Mouse (Mus musculus) bone marrow, adult 2 months (tissue): ENCODE results near the gene Kcnq5. TPM values are rescaled to one million over a fixed set of nuclear protein-coding genes. Genes with fewer than 3 reads are reported as not detected.
"Not testable (repeated sequence)": the region's sequence is repeated elsewhere in the genome, so short reads cannot be mapped to it uniquely, and the experiment has no call there.

ENCODE experiments used
- H3K27ac ChIP-seq: fragments of 200-500 bp; 2 replicates; pipeline ENCODE4 v1.5.1; 2012; ENCODE audit warnings: low read depth, mild to moderate bottlenecking, control low read depth, inconsistent platforms, low read length; ENCODE audit not compliant: control insufficient read depth, poor library complexity, insufficient read depth
- H3K4me1 ChIP-seq: fragments of 200-500 bp; 2 replicates; pipeline ENCODE4 v1.6.1; 2011; ENCODE audit warnings: low read length; ENCODE audit not compliant: control insufficient read depth, insufficient read depth
- H3K4me3 ChIP-seq: fragments of 200-500 bp; replicated peaks from 2 replicates; pipeline ENCODE3; 2011; ENCODE audit warnings: mild to moderate bottlenecking, low read depth, low read length, control low read depth; ENCODE audit not compliant: control insufficient read depth
- CTCF ChIP-seq: fragments of 200-500 bp; IDR thresholded peaks from 2 replicates; pipeline ENCODE4 v1.5.1; 2011; ENCODE audit warnings: low read length, control low read depth; ENCODE audit not compliant: control insufficient read depth, insufficient read depth
- POLR2A ChIP-seq: fragments of 200-500 bp; IDR thresholded peaks from 2 replicates; pipeline ENCODE4 v1.6.1; 2011; ENCODE audit warnings: low read depth, mild to moderate bottlenecking, control low read depth, low read length, borderline replicate concordance; ENCODE audit not compliant: control insufficient read depth
- WGBS: fragments of 180-500 bp; shearing (Covaris S2); methylation state at CpG from one replicate; pipeline ENCODE4 v1.1.7; 2018; 5-methylcytosine and 5-hydroxymethylcytosine counted together
- polyA plus RNA-seq: library from polyadenylated mRNA; stranded (reverse); fragments of >200 nt; gene quantifications from 2 replicates; pipeline ENCODE4 v1.2.4, GENCODE M21; 2011; ENCODE audit warnings: low replicate concordance; ENCODE audit not compliant: missing spikeins, insufficient read depth, insufficient read length

Kcnq5 gene
- polyA plus RNA-seq, 1 experiment: 5.0 TPM

DNA sequence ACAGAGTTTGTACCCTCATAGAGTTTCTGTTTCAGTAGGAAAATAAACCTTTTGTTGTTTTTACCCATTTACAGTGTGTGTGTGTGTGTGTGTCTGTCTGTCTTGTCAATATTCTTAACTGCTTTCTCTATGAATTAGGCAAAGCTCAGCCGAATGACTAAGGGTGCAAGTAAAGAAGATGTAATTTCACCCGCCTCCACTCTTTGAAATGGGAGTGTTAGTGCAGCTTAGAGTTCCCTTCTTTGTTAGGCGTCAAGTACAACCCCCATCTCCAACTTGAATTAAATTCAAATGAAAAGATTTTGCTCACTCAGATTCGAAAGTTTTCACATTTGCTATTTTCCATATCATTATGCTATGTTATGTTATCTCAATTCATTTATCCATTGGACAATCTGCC is 361.1 kb downstream of the Kcnq5 start:
- no peak for TF ChIP-seq CTCF
- TF ChIP-seq POLR2A: no peak
- 76% methylated on average over 4 of the region's 4 CpGs for WGBS
- Histone ChIP-seq H3K27ac (no peak overlapping the region), H3K4me3 (no peak overlapping the region), H3K4me1 (no peaks in the 10 kb centered on the region; the same call in 1 of the 2 replicates)

DNA sequence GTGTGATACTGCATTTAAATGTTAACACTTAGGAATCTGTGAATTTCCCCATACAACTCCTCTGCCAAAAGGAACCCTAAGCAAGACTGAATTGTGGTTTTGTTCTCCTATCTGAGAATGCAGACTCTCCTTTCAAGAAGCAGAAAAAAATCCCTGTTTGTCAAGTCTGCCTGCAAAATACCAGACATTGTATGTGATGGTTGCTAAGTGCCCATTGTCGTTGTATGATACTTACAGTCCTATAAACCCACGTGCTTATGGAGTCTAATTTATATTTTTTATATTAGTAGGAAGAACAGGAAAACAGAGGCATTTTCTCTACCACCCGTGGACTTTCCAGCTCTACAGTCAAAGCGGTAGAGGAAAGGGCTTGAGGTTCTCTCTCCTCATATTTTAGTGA is 367.9 kb downstream of the Kcnq5 start:
- no peak overlapping the region for H3K4me3 ChIP-seq
- H3K27ac ChIP-seq: no peak overlapping the region
- no peak for TF ChIP-seq POLR2A
- TF ChIP-seq CTCF: no peak
- 72% methylated on average over 4 of the region's 4 CpGs for WGBS
- no peaks in the 10 kb centered on the region; the same call in 1 of the 2 replicates for H3K4me1 ChIP-seq

DNA sequence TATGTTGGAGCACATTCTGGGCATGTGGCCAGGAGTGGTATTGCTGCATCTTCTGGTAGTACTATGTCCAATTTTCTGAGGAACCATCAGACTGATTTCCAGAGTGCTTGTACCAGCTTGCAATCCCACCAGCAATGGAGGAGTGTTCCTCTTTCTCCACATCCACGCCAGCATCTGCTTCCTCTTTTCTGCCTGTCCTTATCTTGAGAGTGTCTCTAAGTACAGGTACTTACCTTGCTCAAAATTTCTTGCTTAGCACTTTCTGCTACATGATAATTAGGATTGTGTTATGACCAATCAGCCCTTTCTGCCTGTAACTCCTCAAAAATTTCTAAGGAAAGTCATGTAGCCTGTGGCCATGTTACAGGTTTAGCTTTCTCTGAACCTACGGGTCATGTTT is 394.3 kb downstream of the Kcnq5 start:
- 41% methylated on average over 2 of the region's 2 CpGs for WGBS
- H3K27ac ChIP-seq, H3K4me3 ChIP-seq, H3K4me1 ChIP-seq: not testable (repeated sequence)

DNA sequence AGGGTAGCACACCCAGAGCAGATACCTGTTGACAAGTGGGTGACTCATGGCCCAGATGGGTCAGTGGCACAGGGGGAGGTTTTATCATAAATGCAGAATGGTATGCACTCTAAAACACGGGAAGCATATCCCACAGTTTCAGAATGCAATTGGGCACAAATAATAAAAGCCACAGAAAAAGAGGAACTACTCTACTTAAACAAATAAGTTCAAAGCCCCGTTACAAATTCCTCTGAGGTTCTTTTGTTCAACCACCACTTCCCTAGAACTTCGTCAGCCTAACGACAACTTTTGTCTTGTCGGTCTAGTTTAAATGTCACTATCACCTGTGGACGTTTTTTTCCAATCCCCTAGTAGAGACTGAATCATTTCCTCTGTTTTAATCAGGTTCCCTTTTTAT is 407.1 kb downstream of the Kcnq5 start:
- Histone ChIP-seq H3K4me3 (no peak overlapping the region), H3K4me1 (no peaks in the 10 kb centered on the region; the same call in 1 of the 2 replicates), H3K27ac (no peak overlapping the region)
- TF ChIP-seq CTCF (no peak), POLR2A (no peak)
- WGBS: 5% methylated on average over 6 of the region's 6 CpGs

GRCm38 (mm10) chr1:21552715-21553114 is 409.0 kb downstream of the Kcnq5 start:
- Histone ChIP-seq H3K27ac (no peak overlapping the region), H3K4me1 (no peaks in the 10 kb centered on the region; the same call in 1 of the 2 replicates), H3K4me3 (no peak overlapping the region)
- no peak for TF ChIP-seq POLR2A
- TF ChIP-seq CTCF: no peak
- 44% methylated on average over 2 of the region's 2 CpGs for WGBS

DNA sequence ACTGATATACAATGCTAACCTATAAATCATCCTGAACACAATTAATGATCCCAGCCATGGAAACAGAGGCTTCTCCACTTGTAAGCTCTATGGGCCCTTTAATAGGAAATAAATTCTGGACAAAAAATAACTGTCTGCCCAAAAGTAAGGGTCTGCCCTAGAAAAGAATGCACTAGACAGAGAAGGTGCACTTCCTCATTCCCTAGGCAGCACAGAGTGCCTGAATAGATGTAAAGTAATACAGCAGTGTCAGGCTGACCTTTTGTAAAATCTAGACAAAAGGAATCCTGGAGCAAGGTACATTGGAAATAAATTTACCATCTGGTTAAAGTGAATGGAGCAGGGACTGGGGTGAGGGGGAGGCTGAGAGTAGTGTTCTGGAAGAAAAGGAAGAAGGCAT is 417.8 kb downstream of the Kcnq5 start:
- TF ChIP-seq POLR2A (no peak), CTCF (no peak)
- Histone ChIP-seq H3K4me1 (no peaks in the 10 kb centered on the region), H3K4me3 (no peak overlapping the region), H3K27ac (no peak overlapping the region)

DNA sequence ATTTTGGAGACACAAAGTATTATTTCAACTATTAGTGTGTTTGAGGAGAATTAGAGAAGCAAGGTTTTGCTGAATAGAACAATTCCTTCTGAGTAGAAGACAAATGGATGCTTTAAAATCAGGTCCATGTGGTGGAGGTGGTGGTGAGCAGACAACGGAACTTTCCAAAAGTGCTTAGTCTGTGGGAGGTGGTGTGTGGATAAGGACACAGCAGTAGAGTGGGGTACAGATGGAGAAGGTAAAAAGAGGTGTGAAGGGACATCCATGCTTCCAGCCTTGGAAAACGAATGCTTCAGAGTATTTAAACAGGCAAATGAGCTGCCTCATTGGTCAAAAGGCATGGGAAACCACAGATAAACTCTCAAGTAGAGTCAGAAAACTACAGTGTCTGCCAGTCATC is 422.3 kb downstream of the Kcnq5 start:
- Histone ChIP-seq H3K4me3 (no peak overlapping the region), H3K4me1 (no peaks in the 10 kb centered on the region), H3K27ac (no peak overlapping the region)
- TF ChIP-seq CTCF: no peak
- TF ChIP-seq POLR2A: no peak
- WGBS: 82% methylated on average over 2 of the region's 2 CpGs

DNA sequence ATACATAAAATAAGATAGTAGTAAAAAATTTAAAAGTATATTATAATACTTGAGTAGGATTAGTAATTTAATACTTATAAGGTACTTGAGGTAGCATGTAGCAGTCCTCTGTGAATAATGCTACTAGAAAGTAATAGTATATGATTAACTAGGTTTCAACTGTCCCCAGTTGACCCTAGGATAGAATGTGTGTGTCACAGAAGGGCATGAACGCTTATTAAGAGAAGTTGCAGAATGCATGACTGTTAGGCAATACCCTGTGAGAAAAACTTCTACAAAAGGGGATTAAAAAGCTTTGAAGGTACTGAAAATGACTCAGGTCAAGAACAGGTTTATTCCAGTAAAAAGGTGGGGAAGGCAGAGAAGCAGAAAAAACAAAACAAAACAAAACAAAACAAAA is 430.9 kb downstream of the Kcnq5 start:
- TF ChIP-seq POLR2A: no peak
- TF ChIP-seq CTCF: no peak
- Histone ChIP-seq H3K4me3 (no peak overlapping the region), H3K4me1 (no peaks in the 10 kb centered on the region), H3K27ac (no peak overlapping the region)
- 38% methylated on average over 1 of the region's 1 CpGs for WGBS

- TF ChIP-seq POLR2A (no peak), CTCF (no peak)
- Histone ChIP-seq H3K4me3 (no peak overlapping the region), H3K4me1 (no peaks in the 10 kb centered on the region), H3K27ac (no peak overlapping the region)
- 80% methylated on average over 10 of the region's 10 CpGs for WGBS
Observed at GRCm38 (mm10) chr1:21521995-21522394, 439.7 kb downstream of the Kcnq5 start.

GRCm38 (mm10) chr1:21521475-21521874 is 440.3 kb downstream of the Kcnq5 start:
- no peak overlapping the region for H3K27ac ChIP-seq
- WGBS: 85% methylated on average over 8 of the region's 8 CpGs
- H3K4me1 ChIP-seq: no peaks in the 10 kb centered on the region
- no peak for TF ChIP-seq CTCF
- no peak for TF ChIP-seq POLR2A
- H3K4me3 ChIP-seq: no peak overlapping the region
